Mouse (Mus musculus): Measurements from ENCODE around the gene Cubn. TPM values are rescaled to one million over a fixed set of nuclear protein-coding genes. Genes with fewer than 3 reads are reported as not detected.

Gene Cubn
- polyA plus RNA-seq, 1 experiment from 2014 or later, result 0.29 TPM

GRCm38 (mm10) chr2:13527125-13527524, 35.5 kb upstream of the Cubn start:
- H3K27me3 ChIP-seq (ENCODE audit: control insufficient read depth, insufficient read depth, low read length), result no peaks in the 10 kb centered on the region
- no peak overlapping the region for H3K9ac ChIP-seq (ENCODE audit: low read length)
- no peak overlapping the region for H3K27ac ChIP-seq (ENCODE audit: low read depth, low read length)
- H3K4me2 ChIP-seq (ENCODE audit: low read depth), result no peak overlapping the region
- H3K4me3 ChIP-seq (ENCODE audit: low read depth, low read length), result no peak overlapping the region
- H3K36me3 ChIP-seq (ENCODE audit: control insufficient read depth, insufficient read depth, low read length), result no peaks in the 10 kb centered on the region
- 49% methylated on average over 2 of the region's 2 CpGs for WGBS
- H3K4me1 ChIP-seq (ENCODE audit: control insufficient read depth, insufficient read depth, low read length), result no peaks in the 10 kb centered on the region
- 0 out of 2 replicates have a peak, but pooled peaks have one; percentile 32 for ATAC-seq (ENCODE audit: insufficient read depth, low FRiP score, low TSS enrichment)
- H3K9me3 ChIP-seq (ENCODE audit: control insufficient read depth, low read length), result no peaks in the 10 kb centered on the region
- DNase-seq (ENCODE audit: low spot score), result no peak

- 86% methylated on average over 2 of the region's 2 CpGs for WGBS
- H3K4me3 ChIP-seq (ENCODE audit: low read depth, low read length), result no peak overlapping the region
These were observed 34.6 kb upstream of the Cubn start for GRCm38 (mm10) chr2:13526205-13526604.

GRCm38 (mm10) chr2:13523540-13524456, 32.2 kb upstream of the Cubn start:
- Histone ChIP-seq H3K4me2 (ENCODE audit: low read depth) (no peak overlapping the region), H3K27ac (ENCODE audit: low read depth, low read length) (no peak overlapping the region), H3K4me1 (ENCODE audit: control insufficient read depth, insufficient read depth, low read length) (no peaks in the 10 kb centered on the region), H3K4me3 (ENCODE audit: low read depth, low read length) (no peak overlapping the region), H3K9me3 (ENCODE audit: control insufficient read depth, low read length) (no peaks in the 10 kb centered on the region), H3K36me3 (ENCODE audit: control insufficient read depth, insufficient read depth, low read length) (no peaks in the 10 kb centered on the region), H3K27me3 (ENCODE audit: control insufficient read depth, insufficient read depth, low read length) (no peaks in the 10 kb centered on the region), H3K9ac (ENCODE audit: low read length) (no peak overlapping the region)
- WGBS, result 80% methylated on average over 8 of the region's 8 CpGs
- ATAC-seq (ENCODE audit: insufficient read depth, low FRiP score, low TSS enrichment), result no peak
- no peak for DNase-seq (ENCODE audit: low spot score)

More at GRCm38 (mm10) chr2:13526205-13526604, 34.6 kb upstream of the Cubn start:
- no peak overlapping the region for H3K9ac ChIP-seq (ENCODE audit: low read length)
- no peak overlapping the region for H3K4me2 ChIP-seq (ENCODE audit: low read depth)
- H3K27ac ChIP-seq (ENCODE audit: low read depth, low read length), result no peak overlapping the region
- H3K9me3 ChIP-seq (ENCODE audit: control insufficient read depth, low read length), result no peaks in the 10 kb centered on the region
- H3K36me3 ChIP-seq (ENCODE audit: control insufficient read depth, insufficient read depth, low read length), result no peaks in the 10 kb centered on the region
- no peaks in the 10 kb centered on the region for H3K27me3 ChIP-seq (ENCODE audit: control insufficient read depth, insufficient read depth, low read length)
- DNase-seq (ENCODE audit: low spot score) (no peak), ATAC-seq (ENCODE audit: insufficient read depth, low FRiP score, low TSS enrichment) (no peak)
- H3K4me1 ChIP-seq (ENCODE audit: control insufficient read depth, insufficient read depth, low read length), result no peaks in the 10 kb centered on the region

GRCm38 (mm10) chr2:13522106-13522505, 30.5 kb upstream of the Cubn start:
- no peak for ATAC-seq (ENCODE audit: insufficient read depth, low FRiP score, low TSS enrichment)
- no peak overlapping the region for H3K4me3 ChIP-seq (ENCODE audit: low read depth, low read length)

GRCm38 (mm10) chr2:13514949-13515348, 23.3 kb upstream of the Cubn start:
- whole genome bisulfite sequencing, result 58% methylated on average over 4 of the region's 4 CpGs
- no peaks in the 10 kb centered on the region for H3K4me1 ChIP-seq (ENCODE audit: control insufficient read depth, insufficient read depth, low read length)
- DNase-seq (ENCODE audit: low spot score) (no peak), ATAC-seq (ENCODE audit: insufficient read depth, low FRiP score, low TSS enrichment) (no peak)
- no peaks in the 10 kb centered on the region for H3K27me3 ChIP-seq (ENCODE audit: control insufficient read depth, insufficient read depth, low read length)
- no peak overlapping the region for H3K4me2 ChIP-seq (ENCODE audit: low read depth)
- H3K36me3 ChIP-seq (ENCODE audit: control insufficient read depth, insufficient read depth, low read length), result no peaks in the 10 kb centered on the region
- H3K4me3 ChIP-seq (ENCODE audit: low read depth, low read length), result no peak overlapping the region
- H3K9me3 ChIP-seq (ENCODE audit: control insufficient read depth, low read length), result no peaks in the 10 kb centered on the region
- H3K9ac ChIP-seq (ENCODE audit: low read length), result no peak overlapping the region
- no peak overlapping the region for H3K27ac ChIP-seq (ENCODE audit: low read depth, low read length)

More at GRCm38 (mm10) chr2:13522106-13522505, 30.5 kb upstream of the Cubn start:
- WGBS, result 60% methylated on average over 8 of the region's 8 CpGs
- H3K36me3 ChIP-seq (ENCODE audit: control insufficient read depth, insufficient read depth, low read length), result no peaks in the 10 kb centered on the region
- H3K27ac ChIP-seq (ENCODE audit: low read depth, low read length), result no peak overlapping the region
- no peak for DNase-seq (ENCODE audit: low spot score)
- H3K9me3 ChIP-seq (ENCODE audit: control insufficient read depth, low read length), result no peaks in the 10 kb centered on the region
- no peaks in the 10 kb centered on the region for H3K27me3 ChIP-seq (ENCODE audit: control insufficient read depth, insufficient read depth, low read length)
- H3K9ac ChIP-seq (ENCODE audit: low read length), result no peak overlapping the region
- no peaks in the 10 kb centered on the region for H3K4me1 ChIP-seq (ENCODE audit: control insufficient read depth, insufficient read depth, low read length)
- no peak overlapping the region for H3K4me2 ChIP-seq (ENCODE audit: low read depth)

- no peak for ATAC-seq (ENCODE audit: insufficient read depth, low FRiP score, low TSS enrichment)
- Histone ChIP-seq H3K27me3 (ENCODE audit: control insufficient read depth, insufficient read depth, low read length) (no peaks in the 10 kb centered on the region), H3K4me2 (ENCODE audit: low read depth) (no peak overlapping the region), H3K4me1 (ENCODE audit: control insufficient read depth, insufficient read depth, low read length) (peaks cover 3% of the 10 kb centered on the region; the same call in 1 of the 2 replicates), H3K9me3 (ENCODE audit: control insufficient read depth, low read length) (no peaks in the 10 kb centered on the region), H3K36me3 (ENCODE audit: control insufficient read depth, insufficient read depth, low read length) (no peaks in the 10 kb centered on the region), H3K27ac (ENCODE audit: low read depth, low read length) (no peak overlapping the region), H3K4me3 (ENCODE audit: low read depth, low read length) (no peak overlapping the region), H3K9ac (ENCODE audit: low read length) (no peak overlapping the region)
- no peak for DNase-seq (ENCODE audit: low spot score)
- WGBS, result 90% methylated on average over 2 of the region's 2 CpGs
These were observed 11.1 kb upstream of the Cubn start for GRCm38 (mm10) chr2:13502717-13503116.

- WGBS, result 19% methylated on average over 5 of the region's 5 CpGs
- Histone ChIP-seq H3K27me3 (ENCODE audit: control insufficient read depth, insufficient read depth, low read length) (no peaks in the 10 kb centered on the region), H3K4me2 (ENCODE audit: low read depth) (no peak overlapping the region), H3K9me3 (ENCODE audit: control insufficient read depth, low read length) (no peaks in the 10 kb centered on the region), H3K4me3 (ENCODE audit: low read depth, low read length) (no peak overlapping the region), H3K27ac (ENCODE audit: low read depth, low read length) (no peak overlapping the region), H3K4me1 (ENCODE audit: control insufficient read depth, insufficient read depth, low read length) (peaks cover 3% of the 10 kb centered on the region; the same call in 1 of the 2 replicates), H3K36me3 (ENCODE audit: control insufficient read depth, insufficient read depth, low read length) (no peaks in the 10 kb centered on the region), H3K9ac (ENCODE audit: low read length) (no peak overlapping the region)
- ATAC-seq (ENCODE audit: insufficient read depth, low FRiP score, low TSS enrichment) (peak; percentile 37), DNase-seq (ENCODE audit: low spot score) (no peak)
These were observed 9.9 kb upstream of the Cubn start for GRCm38 (mm10) chr2:13501553-13501952.

GRCm38 (mm10) chr2:13500298-13500999, 8.8 kb upstream of the Cubn start:
- Histone ChIP-seq H3K4me3 (ENCODE audit: low read depth, low read length) (no peak overlapping the region), H3K9ac (ENCODE audit: low read length) (no peak overlapping the region), H3K4me1 (ENCODE audit: control insufficient read depth, insufficient read depth, low read length) (peaks cover 3% of the 10 kb centered on the region; the same call in 1 of the 2 replicates), H3K27me3 (ENCODE audit: control insufficient read depth, insufficient read depth, low read length) (no peaks in the 10 kb centered on the region), H3K27ac (ENCODE audit: low read depth, low read length) (no peak overlapping the region), H3K36me3 (ENCODE audit: control insufficient read depth, insufficient read depth, low read length) (no peaks in the 10 kb centered on the region), H3K9me3 (ENCODE audit: control insufficient read depth, low read length) (no peaks in the 10 kb centered on the region), H3K4me2 (ENCODE audit: low read depth) (no peak overlapping the region)
- DNase-seq (ENCODE audit: low spot score), result peak; percentile 53
- 43% methylated on average over 5 of the region's 5 CpGs for WGBS
- ATAC-seq (ENCODE audit: insufficient read depth, low FRiP score, low TSS enrichment), result peak; percentile 92

All from neural tube, embryonic 11.5 days (tissue).